Mouse (Mus musculus) cortical plate, adult 2 months (tissue): Measurements from ENCODE around the gene Gjb3.

ENCODE experiments used
- CTCF ChIP-seq: fragments of 200-500 bp; IDR thresholded peaks from 2 replicates; pipeline ENCODE4 v1.5.1; 2011; ENCODE audit warnings: mild to moderate bottlenecking, control low read depth, low read length; ENCODE audit not compliant: insufficient read depth; ENCODE audit errors: extremely low read depth
- POLR2A ChIP-seq: fragments of 200-500 bp; IDR thresholded peaks from 2 replicates; pipeline ENCODE4 v1.6.1; 2011; ENCODE audit warnings: mild to moderate bottlenecking, low read length, control low read depth; ENCODE audit not compliant: insufficient read depth; ENCODE audit errors: extremely low read depth

DNA sequence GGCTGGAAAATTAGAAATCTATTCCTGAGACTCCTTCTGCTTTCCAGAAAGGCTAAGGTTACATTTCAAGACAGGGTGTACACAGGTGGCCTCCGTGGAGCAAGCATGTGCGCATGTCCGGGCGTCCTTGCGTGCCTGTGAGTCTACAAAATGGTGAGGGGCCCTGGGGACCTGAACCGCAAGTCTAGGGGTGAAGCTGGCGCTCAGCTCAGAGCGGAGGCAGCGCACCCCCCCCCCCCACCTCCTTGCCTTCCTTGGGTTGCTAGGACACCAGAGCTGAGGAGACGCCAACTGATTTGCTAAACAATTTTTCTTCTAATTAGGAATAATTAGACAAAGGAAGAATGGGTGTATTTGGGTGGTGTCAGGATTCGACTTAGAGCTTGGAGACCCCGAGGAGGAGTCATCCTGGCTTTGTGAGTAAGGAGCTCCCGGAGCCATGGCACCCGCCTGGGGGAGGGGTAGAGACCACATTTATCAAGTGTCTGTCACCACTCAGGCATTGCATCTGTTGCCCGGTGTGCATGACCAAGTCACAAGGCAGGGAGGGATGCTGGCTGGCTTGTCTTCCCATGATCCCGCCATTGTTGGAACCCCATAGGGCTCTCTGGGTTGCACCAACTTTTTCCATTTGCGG is 45.0 kb upstream of the Gjb3 start:
- no peak for TF ChIP-seq CTCF
- no peak for TF ChIP-seq POLR2A
